Mouse (Mus musculus) kidney, postnatal 4 days (tissue): ENCODE data around the gene Lrfn4.
A peak's percentile ranks its signal among the peaks of the same experiment; 100 is the strongest.

ENCODE experiments used
- DNase-seq, 2 experiments: peaks; one replicate each; pipeline ENCODE4 v3.0.0; 2021; ENCODE audit warnings: mixed read lengths in 2 of 2

Gene Lrfn4

GRCm38 (mm10) chr19:4615151-4616093, at the start of gene Lrfn4:
Gene Lrfn4, minus strand, starts transcription at chr19:4615667.
- DNase-seq = peak; percentile 91 to 95

- no peak for DNase-seq
Measured at GRCm38 (mm10) chr19:4658156-4658555, 42.7 kb upstream of the Lrfn4 start.

- peak in 1 of 2 experiments; percentile 12 for DNase-seq
Measured at GRCm38 (mm10) chr19:4646917-4647492, 31.5 kb upstream of the Lrfn4 start.

GRCm38 (mm10) chr19:4644271-4644670, 28.8 kb upstream of the Lrfn4 start:
- peak; percentile 44 to 59 for DNase-seq

GRCm38 (mm10) chr19:4635986-4636385, 20.5 kb upstream of the Lrfn4 start:
- DNase-seq = no peak

GRCm38 (mm10) chr19:4628819-4629218, 13.4 kb upstream of the Lrfn4 start:
- DNase-seq = peak; percentile 82 to 86

- no peak for DNase-seq
Measured at GRCm38 (mm10) chr19:4625829-4626535, 10.5 kb upstream of the Lrfn4 start.

GRCm38 (mm10) chr19:4625179-4625828, 9.8 kb upstream of the Lrfn4 start, which contains the start of gene Rce1:
Gene Rce1, minus strand, starts transcription at chr19:4625641.
- peak; percentile 95 to 97 for DNase-seq

- no peak for DNase-seq
Measured at GRCm38 (mm10) chr19:4624406-4625178, 9.1 kb upstream of the Lrfn4 start.

- DNase-seq = no peak
Measured at GRCm38 (mm10) chr19:4624006-4624405, 8.5 kb upstream of the Lrfn4 start.

GRCm38 (mm10) chr19:4623419-4623818, 8.0 kb upstream of the Lrfn4 start:
- no peak for DNase-seq

- no peak for DNase-seq
Measured at GRCm38 (mm10) chr19:4622780-4623179, 7.3 kb upstream of the Lrfn4 start.

- no peak for DNase-seq
Measured at GRCm38 (mm10) chr19:4620721-4621120, 5.3 kb upstream of the Lrfn4 start.

GRCm38 (mm10) chr19:4619461-4619860, 4.0 kb upstream of the Lrfn4 start:
- no peak for DNase-seq

- peak; percentile 65 to 77 for DNase-seq
Measured at GRCm38 (mm10) chr19:4618183-4618582, 2.7 kb upstream of the Lrfn4 start.

GRCm38 (mm10) chr19:4616546-4616945, 1.1 kb upstream of the Lrfn4 start:
- DNase-seq = no peak

- DNase-seq = peak; percentile 60 to 72
Measured at GRCm38 (mm10) chr19:4614305-4615150, 939 bp downstream of the Lrfn4 start.

- DNase-seq = no peak
Measured at GRCm38 (mm10) chr19:4613464-4614304, 1.8 kb downstream of the Lrfn4 start.

GRCm38 (mm10) chr19:4612181-4612961, 3.1 kb downstream of the Lrfn4 start:
- DNase-seq = no peak
